Comparison of ENCODE assay signal across 19 mouse cellular contexts in the genomic region with DNA sequence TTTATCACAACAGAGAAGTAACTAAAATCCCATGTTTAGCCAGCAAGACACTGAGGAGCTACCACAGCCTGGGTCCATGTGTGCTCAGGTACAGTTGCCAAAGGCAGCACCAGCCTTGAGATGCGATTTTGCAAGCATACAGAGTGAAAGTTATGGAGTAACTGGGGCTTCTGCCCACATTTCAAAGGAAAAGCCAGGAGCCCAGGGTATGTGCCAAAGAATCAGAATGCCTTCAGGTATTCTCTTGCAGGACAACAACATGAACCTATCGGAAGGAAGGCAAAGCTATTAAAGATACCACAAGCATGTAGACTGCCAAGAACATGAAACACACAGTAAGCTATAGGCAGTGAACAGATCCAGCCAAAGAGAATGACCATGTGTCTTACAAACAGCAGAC. TPM values are rescaled to one million over a fixed set of nuclear protein-coding genes. Genes with fewer than 3 reads are reported as not detected.
"Had no signal": no experiment of that assay in that cellular context is flagged by ENCODE, and none has a peak within 500 bp of the region (broad histone marks: within the 10 kb centered on the region; RNA-seq: fewer than 3 reads in every experiment).

No protein-coding gene starts in this region.

- H3K27ac ChIP-seq: neural tube, embryonic 13.5 days; neural tube, embryonic 15.5 days; stomach, embryonic 15.5 days; stomach, postnatal 0 days had no signal

- H3K4me3 ChIP-seq: neural tube, embryonic 13.5 days; neural tube, embryonic 15.5 days; stomach, embryonic 15.5 days had no signal

- H3K27me3 ChIP-seq: neural tube, embryonic 13.5 days; neural tube, embryonic 15.5 days; stomach, embryonic 15.5 days had no signal

- H3K9ac ChIP-seq: neural tube, embryonic 13.5 days; neural tube, embryonic 15.5 days; stomach, embryonic 15.5 days had no signal

- H3K36me3 ChIP-seq: neural tube, embryonic 13.5 days; neural tube, embryonic 15.5 days; stomach, embryonic 15.5 days had no signal

- DNase-seq: retina, postnatal 1 day; right cerebral cortex, adult 18-20 months; right cerebral cortex, postnatal 14 days; right cerebral cortex, postnatal 25 days; right cerebral cortex, postnatal 4 days; spleen, adult 18-20 months; thymus, adult 18-20 months; thymus, adult 2 months; thymus, postnatal 14 days; thymus, postnatal 25 days; thymus, postnatal 36 days; thymus, postnatal 4 days had no signal

- H3K4me1 ChIP-seq: neural tube, embryonic 13.5 days; stomach, embryonic 15.5 days had no signal

RNA-seq across cellular contexts. Expression of gene Mfsd4b5, which starts 14.3 kb away (rescaled TPM):
- polyA plus RNA-seq: neural tube, embryonic 13.5 days; neural tube, embryonic 15.5 days; stomach, embryonic 14.5 days had no signal

RNA-seq across cellular contexts. Expression of gene Mfsd4b1, which starts 24.3 kb away (rescaled TPM):
- total RNA-seq: neutrophil, adult 5-6 weeks had no signal
- polyA plus RNA-seq: small intestine, adult 2 months; stomach, embryonic 14.5 days had no signal

RNA-seq across cellular contexts. Expression of gene Mfsd4b3, which starts 40.8 kb away (rescaled TPM):
- polyA plus RNA-seq: neural tube, embryonic 15.5 days had no signal
